Mouse (Mus musculus) E14TG2a.4 (cell line): ENCODE measurements around the gene Prr7.

Source experiments
- H3K27me3 ChIP-seq: 2 replicates; pipeline ENCODE4 v1.6.1; 2014; ENCODE audit warnings: low read length, control low read depth; ENCODE audit not compliant: insufficient read depth
- H3K36me3 ChIP-seq: 2 replicates; pipeline ENCODE4 v1.6.1; 2014; ENCODE audit warnings: low read length, control low read depth; ENCODE audit not compliant: insufficient read depth
- H3K4me1 ChIP-seq: replicated peaks from 2 replicates; pipeline ENCODE4 v1.6.1; 2014; ENCODE audit warnings: low read depth, low read length, control low read depth
- H3K4me3 ChIP-seq: replicated peaks from 2 replicates; pipeline ENCODE4 v1.5.1; 2014; ENCODE audit warnings: mild to moderate bottlenecking, low read length
- H3K9me3 ChIP-seq: 2 replicates; pipeline ENCODE4 v1.6.1; 2014; ENCODE audit warnings: low read length, control low read depth
- CTCF ChIP-seq: conservative IDR thresholded peaks from 2 replicates; pipeline ENCODE4 v1.5.1; 2014; ENCODE audit warnings: low read length
- NANOG ChIP-seq: IDR thresholded peaks from 2 replicates; pipeline ENCODE4 v1.6.1; 2014; ENCODE audit warnings: borderline replicate concordance, low read length, mixed read lengths
- POU5F1 ChIP-seq: IDR thresholded peaks from 2 replicates; pipeline ENCODE4 v1.6.1; 2014; ENCODE audit warnings: low read length, borderline replicate concordance

Prr7 gene

DNA sequence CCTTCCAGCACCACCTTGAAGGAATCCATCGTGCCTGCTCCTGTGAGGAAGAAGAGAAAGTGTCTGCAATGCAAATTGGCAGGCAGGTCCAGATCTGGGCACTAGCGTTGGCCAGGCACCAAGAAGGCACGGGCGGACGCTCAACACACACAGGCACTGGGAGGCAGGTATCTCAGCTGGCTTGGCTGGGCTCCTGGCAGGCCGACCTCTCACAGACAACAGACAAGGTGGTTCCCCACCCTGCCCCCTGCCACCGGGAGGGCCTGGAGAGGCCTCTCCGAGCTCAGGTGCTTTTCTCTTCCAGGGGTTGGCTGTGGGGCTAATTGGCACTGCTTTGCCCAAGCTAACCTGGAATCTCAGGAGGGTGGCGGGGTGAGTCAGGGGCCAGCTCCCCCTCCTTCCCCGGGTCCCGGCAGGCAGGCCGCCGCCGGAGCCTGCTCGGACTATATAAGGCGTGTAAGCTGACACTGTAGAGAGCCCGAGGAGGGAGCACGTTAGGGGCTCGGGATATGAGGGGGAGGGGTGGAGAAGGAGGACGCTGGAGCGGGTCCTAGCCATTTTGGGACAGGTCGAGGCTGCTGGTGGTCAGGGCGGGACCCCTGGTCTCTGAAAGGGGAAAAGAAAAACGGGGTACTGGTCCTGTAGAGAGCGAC is 48.4 kb downstream of the Prr7 start:
- Histone ChIP-seq H3K4me3 (peak overlapping the region; percentile 91), H3K27me3 (peaks cover 23% of the 10 kb centered on the region), H3K36me3 (peaks cover 25% of the 10 kb centered on the region), H3K4me1 (peaks cover 62% of the 10 kb centered on the region), H3K9me3 (no peaks in the 10 kb centered on the region)
- TF ChIP-seq POU5F1 (no peak), CTCF (no peak), NANOG (no peak)

DNA sequence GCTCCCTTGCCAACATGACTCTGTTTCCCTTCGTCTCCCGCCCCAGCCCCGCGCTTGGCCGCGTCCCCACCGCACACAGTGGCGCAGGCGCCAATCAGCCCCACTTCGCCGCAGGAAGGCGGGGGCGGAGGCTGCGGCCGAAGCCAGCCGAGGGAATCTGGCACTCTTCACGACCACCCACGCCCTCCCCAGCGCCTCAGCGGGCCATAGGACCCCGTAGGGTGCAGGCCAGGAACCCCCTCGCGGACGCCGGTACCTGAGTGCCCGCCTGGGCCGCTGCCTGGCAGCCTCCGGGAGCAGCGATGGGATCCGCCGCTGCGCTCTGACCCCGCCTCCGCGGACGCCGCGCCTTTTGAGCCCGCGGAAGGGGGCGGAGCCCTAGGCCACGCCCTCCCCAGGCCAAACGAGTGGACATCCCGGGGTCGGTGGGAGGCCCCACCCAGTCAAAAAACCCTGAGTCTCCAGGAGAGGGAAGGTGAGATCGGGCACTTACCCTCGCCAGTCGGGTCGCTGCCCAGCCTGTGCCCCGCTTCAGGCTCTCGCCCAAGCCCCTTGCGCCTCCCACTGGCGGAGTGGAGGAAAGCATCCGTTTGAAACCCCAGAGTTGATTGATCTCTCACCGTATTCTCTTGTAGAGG is 49.2 kb downstream of the Prr7 start, which contains the start of gene Pdlim7:
Gene Pdlim7 (minus strand): TSS at position 566 of the 638 bp plus-strand sequence.
- Histone ChIP-seq H3K4me3 (peak within 1 kb of the TSS; percentile 91), H3K9me3 (no peaks in the 10 kb centered on the region), H3K27me3 (peaks cover 23% of the 10 kb centered on the region), H3K4me1 (peaks cover 56% of the 10 kb centered on the region), H3K36me3 (peaks cover 20% of the 10 kb centered on the region)
- TF ChIP-seq POU5F1 (no peak), CTCF (peak; percentile 67), NANOG (no peak)

DNA sequence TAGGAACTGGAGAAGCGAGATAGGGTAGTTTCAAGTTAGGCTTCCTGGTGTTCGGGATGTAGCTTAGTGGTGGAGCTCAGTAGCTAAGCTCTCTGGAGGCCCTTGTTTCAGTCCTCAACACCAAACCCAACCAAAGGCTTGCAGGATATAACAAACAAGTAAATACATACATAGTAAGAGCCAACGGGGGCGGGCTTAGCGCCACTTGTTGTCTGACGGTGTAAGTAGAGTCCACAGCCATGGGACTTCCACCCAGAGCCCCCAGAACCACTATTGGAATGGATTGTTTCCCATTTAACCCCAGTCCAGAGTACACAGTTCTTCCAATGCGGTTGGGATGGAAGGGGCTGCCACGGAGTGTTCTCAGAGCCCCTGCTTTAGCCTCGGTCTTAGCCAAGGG is 49.8 kb downstream of the Prr7 start:
- Histone ChIP-seq H3K36me3 (peaks cover 14% of the 10 kb centered on the region), H3K27me3 (peaks cover 23% of the 10 kb centered on the region), H3K4me3 (peak overlapping the region; percentile 91), H3K9me3 (no peaks in the 10 kb centered on the region), H3K4me1 (peaks cover 50% of the 10 kb centered on the region)
- TF ChIP-seq NANOG (no peak), POU5F1 (no peak), CTCF (no peak)

DNA sequence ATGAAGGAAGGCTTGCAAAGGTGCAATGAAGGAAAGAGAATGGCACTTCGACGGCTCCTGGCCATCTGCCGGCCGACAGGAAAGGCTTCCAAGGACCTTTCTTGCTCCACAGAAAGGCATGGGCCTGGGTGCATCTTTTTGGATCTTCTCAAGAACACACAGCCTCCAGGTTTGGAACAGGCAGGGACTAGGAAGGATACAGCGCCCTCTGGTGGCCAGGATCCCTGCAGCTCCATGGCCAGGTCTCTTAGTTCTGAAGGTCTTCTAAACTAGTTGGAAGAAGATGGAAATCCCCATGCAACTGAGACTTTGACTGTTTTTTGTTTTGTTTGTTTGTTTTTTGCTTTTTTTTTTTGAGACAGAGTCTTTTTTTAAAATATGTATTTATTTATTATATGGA is 52.9 kb downstream of the Prr7 start:
- H3K4me1 ChIP-seq: peaks cover 18% of the 10 kb centered on the region
- peaks cover 44% of the 10 kb centered on the region for H3K27me3 ChIP-seq
- peak; percentile 93 for TF ChIP-seq CTCF
- TF ChIP-seq POU5F1: no peak
- no peak for TF ChIP-seq NANOG
- H3K4me3 ChIP-seq: no peak overlapping the region
- H3K36me3 ChIP-seq: no peaks in the 10 kb centered on the region
- H3K9me3 ChIP-seq: peaks cover 7% of the 10 kb centered on the region; the same call in 1 of the 2 replicates

DNA sequence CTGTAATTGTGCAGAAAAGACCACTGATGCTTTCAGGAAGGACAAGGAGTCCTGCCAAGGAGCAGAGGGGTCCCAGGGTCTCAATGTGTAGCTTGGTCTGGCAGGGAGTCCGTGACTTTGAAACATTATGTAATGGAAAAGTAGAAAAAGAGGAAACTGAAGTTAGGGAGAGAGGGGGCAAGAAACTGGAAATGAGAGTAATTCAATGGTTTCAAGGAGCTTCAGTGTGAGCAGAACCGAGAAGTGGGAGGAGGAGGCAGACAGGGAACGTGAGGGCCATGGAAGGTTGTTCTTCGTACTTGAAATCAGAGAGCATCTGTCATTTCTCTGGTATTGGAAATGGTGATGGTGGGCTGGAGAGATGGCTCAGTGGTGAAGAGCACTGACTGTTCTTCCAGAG is 55.5 kb downstream of the Prr7 start:
- TF ChIP-seq NANOG (no peak), CTCF (no peak), POU5F1 (no peak)
- Histone ChIP-seq H3K27me3 (peaks cover 36% of the 10 kb centered on the region), H3K36me3 (no peaks in the 10 kb centered on the region), H3K4me3 (no peak overlapping the region), H3K9me3 (peaks cover 7% of the 10 kb centered on the region; the same call in 1 of the 2 replicates), H3K4me1 (peaks cover 26% of the 10 kb centered on the region)

DNA sequence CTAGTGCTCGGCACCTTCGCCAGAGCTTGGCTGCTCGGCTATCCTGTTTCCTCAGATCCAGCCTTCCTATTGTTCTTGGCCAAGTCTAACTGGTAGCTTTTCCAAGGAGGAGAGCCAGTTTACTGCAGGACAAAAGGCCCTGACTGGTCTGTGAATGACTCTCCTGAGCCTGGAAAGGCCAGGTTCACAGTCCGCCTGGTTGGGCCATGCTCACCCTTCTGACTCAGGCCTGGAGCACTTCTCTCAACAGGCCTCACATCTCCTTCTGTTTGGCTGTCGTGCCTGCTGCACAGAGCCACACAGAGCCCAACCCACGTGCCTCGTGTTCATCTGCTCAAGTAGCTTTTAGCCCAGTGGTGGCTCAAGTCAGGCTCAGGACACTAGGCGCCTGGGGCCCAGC is 58.7 kb downstream of the Prr7 start:
- Histone ChIP-seq H3K9me3 (peaks cover 7% of the 10 kb centered on the region; the same call in 1 of the 2 replicates), H3K4me3 (peak overlapping the region; percentile 74), H3K27me3 (peaks cover 29% of the 10 kb centered on the region), H3K36me3 (no peaks in the 10 kb centered on the region), H3K4me1 (peaks cover 39% of the 10 kb centered on the region)
- TF ChIP-seq NANOG (no peak), POU5F1 (no peak), CTCF (no peak)
